Mouse (Mus musculus): ENCODE measurements around the gene Ranbp17. TPM values are rescaled to one million over a fixed set of nuclear protein-coding genes. Genes with fewer than 3 reads are reported as not detected.

Gene Ranbp17
- total and polyA plus RNA-seq, 2 experiments from 2014 or later = 2.1 to 3.6 TPM

DNA sequence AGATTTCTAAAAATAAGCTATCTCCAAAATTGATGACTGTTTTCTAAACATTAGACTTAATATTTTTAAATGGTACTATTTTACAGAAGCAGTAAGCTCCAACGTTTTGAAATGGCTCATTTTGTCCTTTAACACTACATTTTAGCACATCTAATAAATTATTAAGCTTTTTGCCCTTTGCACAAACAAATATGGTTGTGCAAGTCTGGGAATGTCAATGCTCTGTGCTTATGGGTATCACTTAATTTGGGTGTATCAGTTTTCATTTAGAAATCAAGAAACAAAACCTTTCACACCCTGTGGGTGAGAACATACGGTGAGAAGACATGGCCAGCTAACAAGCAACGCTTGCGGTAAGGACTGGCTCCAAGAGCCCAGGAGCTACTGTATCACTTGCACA lies 108.9 kb downstream of the Ranbp17 start:
- no peak overlapping the region for H3K4me3 ChIP-seq (ENCODE audit: low read depth, low read length)
- H3K27ac ChIP-seq (ENCODE audit: low read depth) = no peak overlapping the region
- no peak overlapping the region for H3K4me2 ChIP-seq (ENCODE audit: low read depth, low read length)
- WGBS = 82% methylated on average over 4 of the region's 4 CpGs
- no peaks in the 10 kb centered on the region for H3K9me3 ChIP-seq (replicated peaks; ENCODE audit: control insufficient read depth, low read length)
- H3K4me1 ChIP-seq (ENCODE audit: control insufficient read depth, insufficient read depth) = no peaks in the 10 kb centered on the region
- ATAC-seq (ENCODE audit: insufficient read depth, low read depth) (no peak), DNase-seq (ENCODE audit: low spot score) (no peak)
- H3K9ac ChIP-seq (replicated peaks; ENCODE audit: low read depth, low read length) = no peak overlapping the region
- no peak for TF ChIP-seq CTCF (IDR thresholded peaks at IDR 0.05; ENCODE audit: low read depth)
- TF ChIP-seq EP300 (IDR thresholded peaks at IDR 0.05; ENCODE audit: low read depth) = no peak
- H3K36me3 ChIP-seq (replicated peaks; ENCODE audit: control insufficient read depth, insufficient read depth, low read length) = no peaks in the 10 kb centered on the region
- H3K27me3 ChIP-seq (ENCODE audit: control insufficient read depth, insufficient read depth, low read length) = no peaks in the 10 kb centered on the region

DNA sequence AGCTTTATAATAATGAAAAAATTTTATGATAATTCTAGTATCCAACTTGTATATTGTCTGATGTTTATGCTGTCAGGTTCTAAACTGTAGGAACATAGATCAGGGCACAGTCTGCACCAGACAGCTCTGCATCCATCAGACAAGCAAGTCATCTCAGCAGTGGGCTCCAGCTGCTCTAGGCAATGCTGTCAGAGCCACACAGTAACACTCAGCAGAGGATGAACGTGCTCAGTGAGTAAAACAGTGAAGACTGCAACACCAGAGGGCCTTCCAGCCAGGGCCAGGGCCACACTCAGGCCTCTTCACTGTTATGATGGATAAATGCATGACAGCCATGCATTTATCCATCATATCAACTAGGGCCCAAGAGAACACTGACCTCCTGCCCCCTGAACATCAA lies 114.2 kb downstream of the Ranbp17 start:
- no peak overlapping the region for H3K27ac ChIP-seq (ENCODE audit: low read depth)
- ATAC-seq (ENCODE audit: insufficient read depth, low read depth) = no peak
- H3K9me3 ChIP-seq (replicated peaks; ENCODE audit: control insufficient read depth, low read length) = no peaks in the 10 kb centered on the region
- no peaks in the 10 kb centered on the region for H3K4me1 ChIP-seq (ENCODE audit: control insufficient read depth, insufficient read depth)
- H3K27me3 ChIP-seq (ENCODE audit: control insufficient read depth, insufficient read depth, low read length) = no peaks in the 10 kb centered on the region
- no peak for TF ChIP-seq CTCF (IDR thresholded peaks at IDR 0.05; ENCODE audit: low read depth)
- TF ChIP-seq EP300 (IDR thresholded peaks at IDR 0.05; ENCODE audit: low read depth) = no peak
- no peaks in the 10 kb centered on the region for H3K36me3 ChIP-seq (replicated peaks; ENCODE audit: control insufficient read depth, insufficient read depth, low read length)
- DNase-seq (ENCODE audit: low spot score) = no peak
- no peak overlapping the region for H3K4me3 ChIP-seq (ENCODE audit: low read depth, low read length)
- 49% methylated on average over 1 of the region's 1 CpGs for WGBS
- no peak overlapping the region for H3K4me2 ChIP-seq (ENCODE audit: low read depth, low read length)
- H3K9ac ChIP-seq (replicated peaks; ENCODE audit: low read depth, low read length) = no peak overlapping the region

DNA sequence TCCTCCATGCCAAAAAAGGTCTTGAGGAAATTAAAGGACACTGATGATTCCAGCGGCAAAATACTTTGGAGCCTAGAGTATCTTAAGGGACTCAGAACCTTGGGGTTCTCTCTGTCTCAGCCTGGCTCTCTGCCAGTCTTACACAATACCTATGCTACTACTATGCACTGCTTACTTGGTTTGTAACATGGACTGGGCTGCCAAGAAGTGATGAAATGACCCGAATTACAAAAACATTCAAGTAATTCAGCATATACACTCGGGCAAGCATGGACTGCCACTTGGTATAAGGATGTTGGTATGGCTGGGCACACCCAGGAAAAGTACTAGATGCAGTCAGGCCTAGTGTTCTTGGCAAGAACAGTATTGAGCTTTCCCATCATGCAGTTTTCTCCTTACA lies 114.8 kb downstream of the Ranbp17 start:
- Histone ChIP-seq H3K27me3 (ENCODE audit: control insufficient read depth, insufficient read depth, low read length) (no peaks in the 10 kb centered on the region), H3K4me3 (ENCODE audit: low read depth, low read length) (no peak overlapping the region), H3K9ac (replicated peaks; ENCODE audit: low read depth, low read length) (no peak overlapping the region), H3K4me1 (ENCODE audit: control insufficient read depth, insufficient read depth) (no peaks in the 10 kb centered on the region), H3K27ac (ENCODE audit: low read depth) (no peak overlapping the region), H3K4me2 (ENCODE audit: low read depth, low read length) (no peak overlapping the region), H3K36me3 (replicated peaks; ENCODE audit: control insufficient read depth, insufficient read depth, low read length) (no peaks in the 10 kb centered on the region), H3K9me3 (replicated peaks; ENCODE audit: control insufficient read depth, low read length) (no peaks in the 10 kb centered on the region)
- WGBS = 69% methylated on average over 3 of the region's 3 CpGs
- TF ChIP-seq CTCF (IDR thresholded peaks at IDR 0.05; ENCODE audit: low read depth) (no peak), EP300 (IDR thresholded peaks at IDR 0.05; ENCODE audit: low read depth) (no peak)
- no peak for DNase-seq (ENCODE audit: low spot score)
- no peak for ATAC-seq (ENCODE audit: insufficient read depth, low read depth)

DNA sequence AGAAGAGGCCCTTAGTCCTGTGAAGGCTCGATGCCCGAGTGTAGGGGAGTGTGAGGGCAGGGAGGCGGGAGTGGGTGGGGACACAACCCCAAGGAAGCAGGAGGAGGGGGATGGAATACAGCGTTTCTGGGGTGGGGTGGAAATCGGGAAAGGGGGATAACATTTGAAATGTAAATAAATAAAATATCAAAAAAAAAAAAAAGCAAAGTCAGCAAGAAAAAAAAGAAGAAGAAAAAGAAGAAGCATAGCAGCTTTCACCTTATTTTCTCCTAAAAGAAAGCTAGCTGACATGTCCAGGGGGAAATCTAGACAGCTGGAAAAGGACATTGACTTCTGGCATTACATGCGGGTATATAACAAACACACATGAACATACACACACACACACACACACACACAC lies 117.3 kb downstream of the Ranbp17 start:
- H3K27ac ChIP-seq (ENCODE audit: low read depth) = no peak overlapping the region
- 80% methylated on average over 6 of the region's 6 CpGs for WGBS
- TF ChIP-seq CTCF (IDR thresholded peaks at IDR 0.05; ENCODE audit: low read depth) (no peak), EP300 (IDR thresholded peaks at IDR 0.05; ENCODE audit: low read depth) (no peak)
- no peak for ATAC-seq (ENCODE audit: insufficient read depth, low read depth)
- no peaks in the 10 kb centered on the region for H3K36me3 ChIP-seq (replicated peaks; ENCODE audit: control insufficient read depth, insufficient read depth, low read length)
- no peaks in the 10 kb centered on the region for H3K27me3 ChIP-seq (ENCODE audit: control insufficient read depth, insufficient read depth, low read length)
- no peak overlapping the region for H3K4me3 ChIP-seq (ENCODE audit: low read depth, low read length)
- H3K4me2 ChIP-seq (ENCODE audit: low read depth, low read length) = no peak overlapping the region
- DNase-seq (ENCODE audit: low spot score) = no peak
- H3K4me1 ChIP-seq (ENCODE audit: control insufficient read depth, insufficient read depth) = no peaks in the 10 kb centered on the region
- no peaks in the 10 kb centered on the region for H3K9me3 ChIP-seq (replicated peaks; ENCODE audit: control insufficient read depth, low read length)
- H3K9ac ChIP-seq (replicated peaks; ENCODE audit: low read depth, low read length) = no peak overlapping the region

DNA sequence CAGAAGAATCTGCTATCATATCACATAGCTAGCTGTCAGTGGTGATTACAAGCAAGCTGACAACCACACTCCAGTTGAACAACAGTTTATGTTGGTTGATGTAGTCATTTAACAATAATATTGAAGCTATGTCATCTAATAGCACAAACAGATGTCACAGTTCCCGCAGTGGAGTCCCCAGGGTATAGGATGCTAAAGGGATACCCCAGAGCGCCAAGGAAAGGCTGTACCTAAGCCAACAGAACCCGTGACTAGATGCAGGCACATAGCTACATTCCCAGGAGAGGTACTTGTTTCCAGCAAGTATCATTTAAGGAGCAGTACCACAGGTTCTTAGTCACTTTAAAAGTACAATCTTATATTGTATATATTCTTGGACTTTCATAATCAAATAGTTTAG lies 119.5 kb downstream of the Ranbp17 start:
- H3K4me3 ChIP-seq (ENCODE audit: low read depth, low read length) = no peak overlapping the region
- H3K36me3 ChIP-seq (replicated peaks; ENCODE audit: control insufficient read depth, insufficient read depth, low read length) = no peaks in the 10 kb centered on the region
- no peak overlapping the region for H3K4me2 ChIP-seq (ENCODE audit: low read depth, low read length)
- H3K9me3 ChIP-seq (replicated peaks; ENCODE audit: control insufficient read depth, low read length) = no peaks in the 10 kb centered on the region
- DNase-seq (ENCODE audit: low spot score) = no peak
- no peak overlapping the region for H3K27ac ChIP-seq (ENCODE audit: low read depth)
- H3K27me3 ChIP-seq (ENCODE audit: control insufficient read depth, insufficient read depth, low read length) = no peaks in the 10 kb centered on the region
- no peaks in the 10 kb centered on the region for H3K4me1 ChIP-seq (ENCODE audit: control insufficient read depth, insufficient read depth)
- no peak for ATAC-seq (ENCODE audit: insufficient read depth, low read depth)
- 70% methylated on average over 3 of the region's 3 CpGs for WGBS
- H3K9ac ChIP-seq (replicated peaks; ENCODE audit: low read depth, low read length) = no peak overlapping the region
- no peak for TF ChIP-seq EP300 (IDR thresholded peaks at IDR 0.05; ENCODE audit: low read depth)
- no peak for TF ChIP-seq CTCF (IDR thresholded peaks at IDR 0.05; ENCODE audit: low read depth)

DNA sequence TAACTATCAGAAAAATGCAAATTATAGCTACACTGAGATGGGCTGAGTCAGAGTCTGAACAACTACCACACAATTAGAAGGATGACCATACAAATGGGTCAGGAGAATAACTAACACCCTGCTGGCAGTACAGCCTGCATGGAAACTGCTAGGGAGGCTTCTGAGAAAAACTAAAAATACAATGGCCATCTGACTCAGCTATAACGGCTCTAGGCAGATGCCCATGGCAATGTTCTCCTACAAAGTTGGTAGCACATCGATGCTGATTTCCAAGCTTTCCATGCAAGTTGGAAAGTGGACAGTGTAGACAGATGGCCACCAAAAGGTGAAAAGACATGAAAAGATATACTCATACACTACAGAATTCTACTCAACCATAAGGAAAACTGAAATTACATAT lies 124.9 kb downstream of the Ranbp17 start:
- H3K9me3 ChIP-seq (replicated peaks; ENCODE audit: control insufficient read depth, low read length) = no peaks in the 10 kb centered on the region
- H3K9ac ChIP-seq (replicated peaks; ENCODE audit: low read depth, low read length) = no peak overlapping the region
- WGBS = 72% methylated on average over 2 of the region's 2 CpGs
- no peak overlapping the region for H3K4me2 ChIP-seq (ENCODE audit: low read depth, low read length)
- H3K27ac ChIP-seq (ENCODE audit: low read depth) = no peak overlapping the region
- DNase-seq (ENCODE audit: low spot score) = no peak
- TF ChIP-seq EP300 (IDR thresholded peaks at IDR 0.05; ENCODE audit: low read depth) (no peak), CTCF (IDR thresholded peaks at IDR 0.05; ENCODE audit: low read depth) (no peak)
- no peaks in the 10 kb centered on the region for H3K4me1 ChIP-seq (ENCODE audit: control insufficient read depth, insufficient read depth)
- ATAC-seq (ENCODE audit: insufficient read depth, low read depth) = no peak
- H3K4me3 ChIP-seq (ENCODE audit: low read depth, low read length) = no peak overlapping the region
- no peaks in the 10 kb centered on the region for H3K36me3 ChIP-seq (replicated peaks; ENCODE audit: control insufficient read depth, insufficient read depth, low read length)
- H3K27me3 ChIP-seq (ENCODE audit: control insufficient read depth, insufficient read depth, low read length) = no peaks in the 10 kb centered on the region

Data from heart, postnatal 0 days (tissue).